Mouse (Mus musculus): ENCODE results near the gene Trank1. TPM values are rescaled to one million over a fixed set of nuclear protein-coding genes. Genes with fewer than 3 reads are reported as not detected.

Gene Trank1
- not detected for total RNA-seq (2021)
- long read RNA-seq, experiment 1 = 0 reads
- long read RNA-seq, experiment 2 = 0 reads

DNA sequence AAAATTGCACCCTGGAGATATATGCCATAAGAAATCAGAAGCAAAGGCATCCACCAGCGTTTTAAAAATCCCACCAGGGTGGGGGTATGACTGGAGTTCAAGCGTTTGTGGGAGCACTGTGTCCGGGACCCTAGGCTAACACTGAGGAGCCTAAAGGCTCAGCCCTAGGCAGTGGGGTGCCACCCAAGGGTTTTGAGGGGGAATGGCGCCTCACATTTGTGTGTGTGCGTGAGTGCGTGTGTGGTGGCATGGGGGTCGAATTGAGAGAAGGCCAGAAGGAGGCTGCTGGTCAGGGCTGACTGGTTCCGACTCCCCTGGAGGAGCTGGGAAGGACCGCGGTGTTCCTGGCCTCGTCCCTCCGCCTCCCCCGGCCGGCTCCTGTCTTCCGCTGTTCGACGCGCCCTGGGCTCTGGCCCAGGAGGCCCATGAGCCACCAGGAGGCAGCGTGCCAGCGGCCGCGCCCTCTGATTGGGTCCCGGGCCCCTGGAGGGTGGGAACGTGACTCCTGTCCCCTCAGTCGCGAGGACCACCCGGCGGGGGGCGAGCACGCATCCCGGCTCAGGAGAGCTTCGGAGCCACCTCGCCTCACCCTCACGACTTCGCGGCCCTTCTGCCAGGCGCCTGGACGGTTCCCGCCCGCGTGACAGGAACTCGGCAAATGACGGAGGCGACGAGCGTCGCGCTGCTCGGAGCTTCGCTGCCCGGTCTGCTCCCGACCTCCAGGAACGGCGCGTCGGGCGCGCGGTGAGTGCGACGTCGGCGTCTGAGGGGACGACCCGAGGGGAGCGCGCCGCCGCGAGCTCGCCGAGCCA is at the start of gene Trank1:
Gene Trank1, plus strand, starts transcription at position 709 of the 812 bp plus-strand sequence.
- no peak for DNase-seq

DNA sequence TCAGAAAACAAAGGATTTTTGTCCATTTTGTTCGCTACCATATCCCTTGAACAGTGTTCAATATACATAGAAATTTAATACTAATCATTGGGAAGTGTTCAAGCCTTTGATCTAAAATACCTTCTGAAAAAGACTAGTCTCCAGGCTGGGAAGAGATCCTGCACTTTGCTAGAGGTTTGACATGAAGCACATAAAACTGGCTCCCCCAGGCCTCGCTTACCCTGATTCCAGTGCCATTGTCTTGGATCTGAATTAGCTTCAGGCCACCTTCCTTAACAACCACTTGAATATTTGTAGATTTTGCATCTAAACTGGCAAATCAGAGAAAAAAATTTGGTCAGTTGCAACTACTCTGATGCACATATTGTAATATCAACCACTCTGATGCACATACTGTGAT is 43.5 kb upstream of the Trank1 start:
- no peak for DNase-seq

DNA sequence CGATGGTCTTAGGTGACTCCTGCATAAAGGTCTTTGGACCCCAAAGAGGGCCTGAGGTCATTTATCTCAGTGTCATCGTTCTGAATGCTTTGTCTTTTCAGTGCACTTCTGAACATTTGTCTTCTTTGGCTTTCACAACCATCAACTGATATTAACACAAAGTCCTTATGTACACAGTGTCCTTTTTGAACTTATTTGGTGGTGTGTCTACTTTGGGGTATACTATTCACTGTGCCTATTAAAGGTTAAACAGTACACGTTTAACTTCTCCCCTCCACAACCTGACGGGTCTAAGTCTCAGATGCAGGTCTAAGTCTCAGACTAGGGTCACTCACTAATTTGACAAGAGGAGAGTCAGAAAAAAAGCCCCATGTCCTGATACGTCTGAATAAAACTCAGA is 40.9 kb upstream of the Trank1 start:
- no peak for DNase-seq

DNA sequence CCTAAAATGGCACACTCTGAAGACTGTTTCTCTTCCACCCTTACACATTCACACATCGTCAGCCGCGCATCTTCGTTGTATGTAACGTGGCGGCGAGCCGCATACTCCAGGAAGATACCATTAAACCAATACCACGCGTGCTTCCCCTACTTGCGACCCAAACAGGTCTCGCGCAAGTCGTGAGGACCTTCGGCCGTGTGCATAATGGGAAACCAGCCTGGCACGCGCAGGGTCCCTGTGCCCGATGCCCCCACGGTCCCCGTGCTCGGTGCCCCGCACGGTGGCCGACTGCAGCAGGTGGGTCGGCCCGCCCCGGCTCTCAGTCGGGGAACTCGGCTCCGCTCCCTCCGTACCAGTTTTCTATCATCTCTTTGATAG is 40.5 kb upstream of the Trank1 start:
- DNase-seq = no peak

DNA sequence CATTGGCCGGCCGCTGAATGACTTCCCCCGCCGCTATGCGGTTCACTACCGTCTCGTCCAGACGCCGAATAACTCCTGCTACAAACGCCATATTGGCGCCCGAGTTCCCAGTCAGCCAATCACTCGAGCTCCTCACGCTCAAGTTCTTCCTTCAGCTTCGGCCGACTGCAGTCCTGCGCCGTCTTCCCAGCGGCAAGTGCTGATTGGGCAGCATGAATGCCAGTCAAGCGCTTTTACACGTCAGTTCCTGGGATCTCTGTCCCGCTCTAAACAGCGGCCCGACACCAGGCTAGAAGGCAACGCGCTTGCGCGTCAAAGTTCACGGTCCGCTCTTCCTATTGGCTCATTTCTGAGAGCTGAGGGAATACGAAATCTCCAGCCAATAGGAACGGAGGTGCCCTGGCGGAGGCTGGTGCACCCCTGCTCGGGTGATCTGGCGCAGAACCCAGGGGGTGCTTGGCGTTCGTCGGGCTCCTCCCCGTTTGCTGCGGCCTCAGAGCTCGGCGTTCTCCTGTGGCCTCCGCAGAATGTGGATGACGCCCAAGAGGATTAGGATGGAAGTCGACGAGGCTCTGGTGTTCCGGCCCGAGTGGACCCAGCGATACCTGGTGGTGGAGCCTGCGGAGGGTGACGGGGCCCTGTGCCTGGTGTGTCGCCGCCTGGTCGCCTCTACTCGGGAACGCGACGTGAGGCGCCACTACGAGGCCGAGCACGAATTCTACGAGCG is 39.9 kb upstream of the Trank1 start, which contains the start of the genes Mlh1 and Epm2aip1:
Gene Mlh1, minus strand, starts transcription at position 358 of the 727 bp plus-strand sequence.
Gene Epm2aip1, plus strand, starts transcription at position 496 of the 727 bp plus-strand sequence.
- DNase-seq = peak; percentile 100

DNA sequence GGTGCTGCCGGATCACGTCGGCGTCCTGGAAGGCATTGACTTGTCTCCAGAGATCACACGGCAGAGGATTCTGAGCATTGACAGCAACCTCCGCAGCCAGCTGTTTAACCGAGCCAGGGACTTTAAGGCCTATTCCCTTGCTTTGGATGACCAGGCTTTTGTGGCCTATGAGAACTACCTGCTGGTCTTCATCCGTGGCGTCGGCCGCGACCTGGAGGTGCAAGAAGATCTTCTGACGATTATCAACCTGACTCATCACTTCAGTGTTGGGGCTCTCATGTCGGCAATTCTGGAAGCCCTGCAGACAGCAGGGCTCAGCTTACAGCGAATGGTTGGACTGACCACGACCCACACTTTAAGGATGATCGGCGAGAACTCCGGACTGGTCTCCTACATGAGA is 39.2 kb upstream of the Trank1 start:
- DNase-seq = no peak

DNA sequence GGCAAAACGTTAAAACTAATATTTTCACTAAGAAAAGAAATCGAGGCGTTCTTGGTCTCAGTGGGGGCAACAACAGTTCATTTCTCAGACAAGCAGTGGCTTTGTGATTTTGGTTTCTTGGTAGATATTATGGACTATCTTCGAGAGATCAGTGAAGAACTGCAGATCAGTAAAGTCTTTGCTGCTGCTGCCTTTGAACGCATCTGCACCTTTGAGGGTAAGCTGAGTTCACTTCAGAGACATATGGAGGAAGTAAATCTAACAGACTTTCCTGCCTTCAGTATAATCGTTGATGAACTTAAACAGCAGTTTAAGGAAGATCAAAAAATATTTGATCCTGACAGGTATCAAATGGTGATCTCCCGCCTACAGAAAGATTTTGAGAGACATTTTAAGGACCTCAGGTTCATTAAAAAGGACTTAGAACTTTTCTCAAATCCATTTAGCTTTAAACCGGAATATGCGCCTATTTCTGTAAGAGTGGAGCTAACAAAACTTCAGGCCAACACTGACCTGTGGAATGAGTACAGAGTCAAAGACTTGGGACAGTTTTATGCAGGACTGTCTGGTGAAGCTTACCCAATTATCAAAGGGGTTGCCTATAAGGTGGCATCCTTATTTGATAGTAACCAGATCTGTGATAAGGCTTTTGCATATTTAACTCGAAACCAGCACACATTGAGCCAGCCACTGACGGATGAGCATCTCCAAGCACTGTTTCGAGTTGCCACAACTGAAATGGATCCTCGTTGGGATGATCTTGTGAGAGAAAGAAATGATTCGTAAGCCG is 38.3 kb upstream of the Trank1 start:
- no peak for DNase-seq

DNA sequence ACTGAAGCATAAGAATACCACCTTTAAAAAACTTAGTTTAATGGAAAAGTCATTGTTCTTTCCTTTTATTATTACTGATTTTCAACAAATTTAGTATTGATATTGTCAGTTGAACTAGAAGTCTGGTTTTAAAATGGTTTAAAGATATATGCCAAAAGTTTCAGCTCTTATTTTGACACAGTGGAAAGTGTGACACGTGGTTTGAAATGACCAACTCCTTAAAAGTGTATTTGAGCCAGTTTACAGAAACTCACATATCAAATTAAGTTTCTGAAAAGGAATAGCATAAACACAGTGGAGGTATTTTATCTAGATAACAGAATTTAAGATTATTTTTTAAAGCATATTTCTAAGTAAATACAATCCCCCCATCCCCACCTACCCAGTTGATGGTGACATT is 37.6 kb upstream of the Trank1 start:
- DNase-seq = no peak

DNA sequence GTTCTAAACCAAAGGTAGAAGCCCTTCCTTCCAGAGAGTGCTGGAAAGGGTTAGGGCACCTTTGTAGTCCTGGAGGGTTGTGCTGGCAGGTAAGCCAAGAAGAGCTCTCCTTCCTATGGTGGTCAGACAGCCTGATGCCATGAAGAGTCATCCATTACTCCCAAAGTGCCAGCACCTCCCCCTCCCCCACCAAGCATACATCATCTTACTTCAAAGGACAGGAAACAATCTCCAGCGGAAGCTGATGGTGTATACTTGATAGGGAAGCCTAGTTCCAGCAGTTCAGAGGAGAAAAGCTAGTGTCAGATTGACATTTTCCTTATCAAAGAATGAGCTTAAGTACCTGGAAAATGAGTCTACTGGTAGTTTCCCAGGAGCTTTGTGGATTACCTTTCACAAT is 36.4 kb upstream of the Trank1 start:
- DNase-seq = peak in 1 of 2 experiments; percentile 22

DNA sequence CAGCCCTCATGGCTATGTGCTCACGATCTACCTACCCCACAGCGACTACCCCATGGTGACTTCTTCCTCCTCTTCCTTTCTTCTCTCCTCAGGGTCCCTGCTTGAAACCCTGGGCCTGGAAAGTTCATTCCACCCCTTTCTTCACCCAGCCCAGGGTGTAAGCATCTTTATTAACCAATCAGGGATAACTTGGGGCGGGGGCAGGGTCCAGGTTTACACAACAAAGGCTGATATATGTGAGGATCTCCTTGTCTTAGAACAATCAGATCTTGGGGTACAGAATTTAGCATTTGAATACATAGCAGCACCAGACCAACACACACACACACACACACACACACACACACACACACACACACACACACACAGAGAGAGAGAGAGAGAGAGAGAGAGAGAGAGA is 26.5 kb upstream of the Trank1 start:
- DNase-seq = no peak

DNA sequence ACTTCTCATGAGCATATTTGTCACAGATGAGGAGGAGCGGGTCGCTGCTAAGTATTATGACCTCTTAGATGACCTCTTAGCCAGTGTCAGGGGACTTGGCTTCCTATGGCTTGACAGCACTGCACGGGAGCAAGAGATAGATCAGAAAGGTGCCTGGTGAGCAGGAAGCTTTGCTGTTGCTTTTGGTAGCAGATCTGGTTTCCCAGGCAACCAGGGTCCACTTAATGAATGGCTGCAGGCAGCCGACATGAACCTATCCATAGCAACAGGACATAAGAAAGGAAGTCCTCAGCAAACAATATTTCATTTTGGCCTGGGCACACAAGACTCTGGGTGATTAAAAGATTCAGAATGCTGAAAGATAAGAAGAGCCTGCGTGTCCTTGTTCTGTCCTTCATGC is 25.9 kb upstream of the Trank1 start:
- DNase-seq = no peak

DNA sequence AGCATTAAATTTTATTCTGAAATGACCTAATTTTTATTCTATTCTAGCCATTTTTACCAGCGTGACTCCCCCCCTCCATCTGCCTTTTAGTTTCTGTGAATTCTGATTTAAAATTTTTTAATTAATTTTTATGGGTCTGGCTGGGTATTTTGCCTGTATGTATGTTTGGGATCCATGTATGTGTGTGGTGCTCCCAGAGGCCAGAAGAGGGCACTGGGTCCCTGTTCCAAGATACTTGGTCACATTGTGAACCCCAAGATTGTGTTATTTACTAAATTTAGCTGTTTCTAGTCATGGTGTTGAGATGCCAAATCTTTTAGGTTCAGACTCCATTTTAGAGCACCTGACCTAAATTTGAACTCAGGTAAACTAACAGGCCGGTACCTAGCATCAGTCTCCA is 25.1 kb upstream of the Trank1 start:
- no peak for DNase-seq

DNA sequence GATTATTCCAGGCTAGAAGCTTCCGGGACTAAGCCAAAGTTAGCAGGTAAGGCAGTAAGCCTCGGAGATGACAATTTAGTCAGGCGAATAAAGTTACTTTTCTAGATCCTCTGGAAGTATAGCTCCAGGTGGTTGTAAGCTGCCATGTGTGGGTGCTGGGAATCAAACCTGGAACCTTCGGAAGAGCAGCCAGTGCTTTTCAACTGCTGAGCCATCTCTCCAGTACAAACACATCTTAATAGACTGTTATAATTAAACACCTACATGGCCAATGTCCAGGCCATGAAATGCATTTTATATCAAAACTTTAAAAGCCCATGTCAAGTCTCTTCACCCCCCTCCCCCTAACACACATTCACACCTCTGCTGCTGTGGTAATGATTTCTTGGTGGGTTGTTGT is 23.6 kb upstream of the Trank1 start:
- no peak for DNase-seq

DNA sequence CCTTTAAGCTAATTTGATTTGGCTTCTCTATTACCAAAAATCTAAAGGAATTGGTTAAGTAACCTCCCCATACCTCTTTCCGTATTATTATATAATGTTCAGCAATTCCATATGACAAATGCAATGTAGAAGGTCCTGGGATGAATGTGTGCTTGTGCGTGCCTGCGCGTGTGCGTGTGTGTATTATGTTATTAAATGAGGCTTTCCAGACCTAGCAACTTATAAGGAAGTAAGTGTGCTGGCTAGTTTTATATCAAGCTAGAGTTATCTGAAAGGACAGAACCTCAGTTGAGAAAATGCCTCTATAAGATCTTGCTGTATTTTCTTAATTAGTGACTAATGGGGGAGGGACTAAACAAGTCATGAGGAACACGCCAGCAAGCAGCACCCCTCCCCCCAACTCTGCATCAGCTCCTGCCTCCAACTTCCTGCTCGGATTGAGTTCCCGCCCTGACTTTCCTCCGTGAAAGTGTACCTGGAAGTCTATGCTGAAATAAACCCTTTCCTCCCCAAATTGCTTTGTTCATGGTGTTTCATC is 22.2 kb upstream of the Trank1 start:
- peak in 1 of 2 experiments; percentile 11 for DNase-seq

DNA sequence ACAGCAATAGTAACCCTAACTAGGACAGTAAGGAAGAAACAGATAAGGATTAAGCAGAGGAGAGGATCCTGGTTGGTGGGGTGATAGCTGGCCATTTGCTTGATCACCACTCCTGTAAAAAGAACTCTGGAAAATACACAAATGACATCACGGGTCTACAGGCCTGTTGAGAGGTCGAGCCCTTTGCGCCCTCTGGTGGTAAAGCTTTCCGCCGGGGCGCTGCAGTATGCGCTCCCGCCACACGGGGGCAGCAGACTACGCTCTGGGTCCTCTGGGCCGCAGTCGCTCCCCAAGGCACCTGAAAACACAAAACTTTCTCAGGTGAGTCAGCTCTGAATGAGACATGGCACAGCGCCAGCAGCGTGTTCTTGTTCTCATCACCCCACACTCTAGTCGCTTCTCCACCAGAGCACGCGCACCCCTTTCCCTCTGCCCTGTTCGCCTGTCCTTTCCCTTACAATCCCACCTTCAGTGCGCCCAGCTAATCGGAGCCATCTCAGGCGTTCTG is 21.7 kb upstream of the Trank1 start:
- DNase-seq = peak; percentile 85 to 97

DNA sequence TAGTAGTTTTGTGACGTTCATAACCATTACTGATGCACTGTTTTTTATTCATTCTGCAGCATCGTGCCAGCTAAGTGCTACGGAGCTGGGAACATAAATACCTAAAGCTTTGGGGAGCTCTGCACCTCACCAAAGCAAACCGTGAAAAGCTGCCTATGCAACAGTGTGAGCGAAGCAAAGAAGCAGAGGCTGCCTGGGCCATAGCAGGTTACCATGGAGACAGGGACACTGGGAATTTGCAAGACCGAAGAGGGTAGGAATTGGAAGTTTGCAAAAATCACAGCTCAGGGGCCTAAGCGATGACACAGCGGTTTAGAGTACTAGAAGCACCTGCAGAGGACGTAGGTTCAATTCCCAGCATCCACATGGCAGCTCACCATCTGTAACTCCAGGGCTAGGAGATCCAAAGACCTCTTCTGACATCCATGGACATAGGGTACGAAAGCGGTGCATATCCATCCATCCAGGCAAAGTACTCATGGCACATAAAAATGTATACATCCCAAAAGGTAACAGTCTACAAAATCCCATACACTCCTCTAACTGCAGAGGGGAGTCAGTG is 20.9 kb upstream of the Trank1 start:
- no peak for DNase-seq

DNA sequence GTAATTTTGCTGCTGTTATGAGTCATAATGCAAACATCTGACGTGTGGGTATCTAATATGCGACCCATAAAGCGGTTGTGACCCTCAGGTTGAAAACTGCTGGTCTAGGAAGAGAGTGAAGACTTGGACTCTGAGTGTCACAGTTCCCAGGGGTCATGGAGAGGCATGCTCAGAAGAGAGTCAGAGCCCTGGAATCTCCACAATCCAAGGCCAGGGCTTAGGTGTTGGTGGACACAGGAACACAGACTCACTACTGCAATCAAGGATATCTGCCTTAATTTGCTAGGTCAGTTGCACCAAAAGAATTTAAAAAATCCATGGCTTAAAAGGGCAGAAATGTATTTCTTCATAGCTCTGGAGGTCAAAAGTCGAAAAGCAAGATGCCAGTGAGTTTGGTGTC is 18.3 kb upstream of the Trank1 start:
- no peak for DNase-seq

DNA sequence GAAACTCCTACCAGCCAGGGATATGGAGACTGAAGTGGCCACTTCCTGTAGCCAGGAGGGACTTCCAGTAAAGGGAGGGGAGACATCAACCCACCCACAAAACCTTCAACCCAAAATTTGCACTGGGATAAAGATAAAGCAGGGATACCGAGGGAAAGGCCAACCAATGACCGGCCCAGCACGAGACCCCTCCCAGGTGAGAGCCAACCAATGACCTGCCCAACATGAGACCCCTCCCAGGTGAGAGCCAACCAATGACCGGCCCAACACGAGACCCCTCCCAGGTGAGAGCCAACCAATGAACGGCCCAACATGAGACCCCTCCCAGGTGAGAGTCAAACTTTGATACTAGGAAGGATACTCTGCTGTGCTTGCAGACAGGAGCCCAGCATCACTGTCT is 16.6 kb upstream of the Trank1 start:
- DNase-seq = no peak

DNA sequence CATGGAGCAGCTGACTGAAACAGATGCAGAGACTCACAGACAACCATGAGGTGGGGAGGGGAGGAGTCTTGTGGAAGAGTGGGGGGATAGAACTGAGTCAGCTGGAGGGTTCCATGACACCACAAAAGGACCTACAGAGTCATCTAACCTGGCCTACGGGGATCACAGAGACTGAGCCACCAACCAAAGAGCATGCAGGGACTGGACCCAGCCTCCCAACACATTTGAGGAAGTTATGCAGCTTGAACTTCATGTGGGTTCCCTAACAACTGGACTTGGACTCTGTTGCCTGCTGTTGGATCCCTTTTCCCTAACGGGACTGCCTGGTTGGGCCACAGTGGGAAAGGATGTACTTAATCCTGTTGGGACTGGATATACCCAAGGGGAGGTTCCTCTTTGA is 16.2 kb upstream of the Trank1 start:
- DNase-seq = no peak

DNA sequence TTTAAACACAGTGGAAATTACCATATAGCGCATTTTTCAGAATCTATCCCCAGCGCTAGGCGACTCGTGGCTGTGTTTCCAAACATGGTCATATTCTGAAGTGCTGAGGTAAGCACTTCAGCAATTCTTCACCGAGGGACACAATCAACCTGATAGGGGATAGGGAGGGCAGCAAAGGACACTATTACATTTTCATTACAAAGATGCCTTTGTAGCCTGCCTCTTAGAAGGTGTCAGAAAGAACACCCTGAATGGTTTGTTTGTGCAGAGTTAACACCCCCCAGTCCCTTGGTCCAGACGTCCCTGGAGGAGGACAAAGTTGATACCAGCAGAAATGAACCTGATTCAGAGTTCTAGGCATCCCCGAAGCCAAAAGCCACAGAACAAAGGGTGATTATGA is 15.1 kb upstream of the Trank1 start:
- no peak for DNase-seq

DNA sequence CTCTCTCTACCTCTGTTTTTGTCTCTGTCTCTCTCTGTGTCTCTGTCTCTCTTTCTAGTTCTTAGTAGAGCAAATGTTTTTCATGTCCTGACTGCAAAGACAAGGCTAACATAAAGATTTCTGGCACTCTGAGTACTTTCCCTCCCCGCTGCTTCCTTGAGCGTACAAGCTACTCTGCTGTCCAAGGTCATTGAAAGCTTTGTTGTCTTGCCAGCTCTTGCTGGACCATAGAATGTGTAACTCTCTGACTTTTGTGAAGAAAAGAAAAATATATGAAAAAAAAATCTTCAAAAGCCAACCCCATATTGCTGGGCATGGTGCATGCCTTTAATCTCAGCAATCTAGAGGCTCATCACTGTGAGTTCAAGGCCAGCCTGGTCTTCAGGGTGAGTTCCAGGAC is 12.9 kb upstream of the Trank1 start:
- no peak for DNase-seq

All from heart, adult 18-20 months (tissue).